In genomic region chrX:12252680-12253021, GRCm38 (mm10) we compare ENCODE assay signal across 8 mouse cellular contexts.
DNase-seq lines count a peak whose midpoint lies in the region; ATAC-seq and TF ChIP-seq lines count a peak whose summit lies in the region.

No protein-coding gene starts in this region.

- intact Hi-C loops in gastrocnemius, postnatal 36 days (cut with DNase I) = loop anchor here (5.0 to 10.0 kb wide), 5 partner anchors 95 to 628 kb away; no protein-coding TSS in a partner anchor

- no peaks in the 10 kb centered on the region for H3K4me1 ChIP-seq in heart, embryonic 16.5 days (ENCODE audit: control insufficient read depth, insufficient read depth, low read length)
- no peaks in the 10 kb centered on the region for H3K4me1 ChIP-seq in ES-Bruce4 (ENCODE audit: control insufficient read depth, insufficient read depth, low read length)
- H3K4me1 ChIP-seq in forebrain, embryonic 14.5 days (ENCODE audit: control insufficient read depth, insufficient read depth, low read length) = no peaks in the 10 kb centered on the region
- H3K4me1 ChIP-seq in liver, embryonic 16.5 days (ENCODE audit: control insufficient read depth, low read depth, low read length) = no peaks in the 10 kb centered on the region; the same call in 1 of the 2 replicates

- H3K27ac ChIP-seq in heart, embryonic 16.5 days (ENCODE audit: low read length) = no peak overlapping the region
- H3K27ac ChIP-seq in ES-Bruce4 (ENCODE audit: insufficient read depth, low read length) = no peak overlapping the region
- H3K27ac ChIP-seq in forebrain, embryonic 14.5 days (ENCODE audit: low read depth, low read length) = no peak overlapping the region
- H3K27ac ChIP-seq in liver, embryonic 16.5 days (ENCODE audit: low read length) = peak overlapping the region; percentile 74

- H3K4me3 ChIP-seq in heart, embryonic 16.5 days (ENCODE audit: low read length) = peak overlapping the region; percentile 56
- peak overlapping the region; percentile 81 for H3K4me3 ChIP-seq in ES-Bruce4 (ENCODE audit: low read depth, low read length)
- H3K4me3 ChIP-seq in forebrain, embryonic 14.5 days (ENCODE audit: low read depth, low read length) = peak overlapping the region; percentile 16; the same call in 1 of the 2 replicates
- H3K4me3 ChIP-seq in liver, embryonic 16.5 days (ENCODE audit: low read depth, low read length) = peak overlapping the region; percentile 46

- 7% methylated on average over 16 of the region's 16 CpGs for WGBS in heart, embryonic 16.5 days
- 25% methylated on average over 16 of the region's 16 CpGs for WGBS in forebrain, embryonic 14.5 days
- 5% methylated on average over 16 of the region's 16 CpGs for WGBS in liver, embryonic 16.5 days (ENCODE audit: insufficient replicate concordance)

- no peak for TF ChIP-seq POLR2A in ES-Bruce4 (IDR thresholded peaks at IDR 0.05; ENCODE audit: insufficient read depth, low read length)

- H3K9ac ChIP-seq in heart, embryonic 16.5 days (ENCODE audit: low read length) = peak overlapping the region; percentile 70
- H3K9ac ChIP-seq in ES-Bruce4 (ENCODE audit: low read depth, poor library complexity, severe bottlenecking) = peak overlapping the region; percentile 39; the same call in 1 of the 2 replicates
- H3K9ac ChIP-seq in forebrain, embryonic 14.5 days (ENCODE audit: low read length) = peak overlapping the region; percentile 35; the same call in 1 of the 2 replicates
- 0 out of 2 replicates have a peak overlapping the region, but pooled peaks have one; percentile 9 for H3K9ac ChIP-seq in liver, embryonic 16.5 days (ENCODE audit: low read depth, low read length)

- no peak for TF ChIP-seq CTCF in ES-Bruce4 (IDR thresholded peaks at IDR 0.05; ENCODE audit: low read depth, low read length)

- H3K9me3 ChIP-seq in heart, embryonic 16.5 days (replicated peaks; ENCODE audit: control insufficient read depth, low read length) = no peaks in the 10 kb centered on the region
- H3K9me3 ChIP-seq in ES-Bruce4 (replicated peaks; ENCODE audit: control insufficient read depth, insufficient read depth, low read length, poor library complexity, severe bottlenecking) = no peaks in the 10 kb centered on the region
- no peaks in the 10 kb centered on the region for H3K9me3 ChIP-seq in forebrain, embryonic 14.5 days (replicated peaks; ENCODE audit: control insufficient read depth, low read length)
- H3K9me3 ChIP-seq in liver, embryonic 16.5 days (replicated peaks; ENCODE audit: control insufficient read depth, low read length) = no peaks in the 10 kb centered on the region

- no peaks in the 10 kb centered on the region for H3K27me3 ChIP-seq in heart, embryonic 16.5 days (ENCODE audit: control insufficient read depth, insufficient read depth, low read length)
- no peaks in the 10 kb centered on the region for H3K27me3 ChIP-seq in ES-Bruce4 (ENCODE audit: control insufficient read depth, insufficient read depth, low read length, poor library complexity, severe bottlenecking)
- no peaks in the 10 kb centered on the region for H3K27me3 ChIP-seq in forebrain, embryonic 14.5 days (replicated peaks; ENCODE audit: control insufficient read depth, insufficient read depth, low read length)
- no peaks in the 10 kb centered on the region for H3K27me3 ChIP-seq in liver, embryonic 16.5 days (ENCODE audit: control insufficient read depth, insufficient read depth, low read depth, low read length)

- no peak for TF ChIP-seq EP300 in ES-Bruce4 (IDR thresholded peaks at IDR 0.05; ENCODE audit: insufficient read depth, low read depth, low read length)

- H3K4me2 ChIP-seq in heart, embryonic 16.5 days (ENCODE audit: low read depth, low read length) = peak overlapping the region; percentile 71
- H3K4me2 ChIP-seq in forebrain, embryonic 14.5 days (ENCODE audit: low read length) = peak overlapping the region; percentile 51
- H3K4me2 ChIP-seq in liver, embryonic 16.5 days (ENCODE audit: low read depth, low read length) = peak overlapping the region; percentile 49

- H3K36me3 ChIP-seq in heart, embryonic 16.5 days (ENCODE audit: control insufficient read depth, insufficient read depth) = no peaks in the 10 kb centered on the region
- H3K36me3 ChIP-seq in ES-Bruce4 (ENCODE audit: control insufficient read depth, insufficient read depth, low read length, poor library complexity, severe bottlenecking) = no peaks in the 10 kb centered on the region
- H3K36me3 ChIP-seq in forebrain, embryonic 14.5 days (ENCODE audit: control insufficient read depth, insufficient read depth, low read length) = no peaks in the 10 kb centered on the region
- H3K36me3 ChIP-seq in liver, embryonic 16.5 days (ENCODE audit: control insufficient read depth, insufficient read depth) = no peaks in the 10 kb centered on the region

- peak; percentile 35; the same call in 1 of the 2 replicates for ATAC-seq in heart, embryonic 16.5 days (replicated peaks; ENCODE audit: extremely low read depth, insufficient read depth, low FRiP score)
- ATAC-seq in forebrain, embryonic 14.5 days = peak; percentile 54; the same call in 1 of the 2 replicates
- no peak for ATAC-seq in liver, embryonic 16.5 days (ENCODE audit: low read depth)
- no peak for ATAC-seq in activated CD4-positive, CD25-positive, alpha-beta regulatory T cell, adult 4 months

- DNase-seq in heart, adult 18-20 months = no peak
- DNase-seq in forebrain, embryonic 14.5 days (ENCODE audit: low spot score) = no peak
- no peak for DNase-seq in gastrocnemius, postnatal 36 days
- no peak for DNase-seq in adrenal gland, adult 8-10 months

Comparison
In these comparisons a context has a peak if more than half of its experiments do, and no peak if none do; other contexts are left out.
1. ATAC-seq: peak in heart, embryonic 16.5 days (single experiment) and forebrain, embryonic 14.5 days (single experiment); none in liver, embryonic 16.5 days (single experiment) and activated CD4-positive, CD25-positive, alpha-beta regulatory T cell, adult 4 months (single experiment).
2. H3K4me3 ChIP-seq: peak in every context shown above with its lines; median percentile 81 in ES-Bruce4; 56 in heart, embryonic 16.5 days; 46 in liver, embryonic 16.5 days; 16 in forebrain, embryonic 14.5 days.
3. H3K9ac ChIP-seq: peak in every context shown above with its lines; median percentile 70 in heart, embryonic 16.5 days; 39 in ES-Bruce4; 35 in forebrain, embryonic 14.5 days; 9 in liver, embryonic 16.5 days.
4. Peak in every context shown above with its lines, with median percentiles within 50 percentile points of each other: H3K4me2 ChIP-seq.